ENCODE assay signal across 23 mouse cellular contexts in genomic region chr7:117564627-117565026, GRCm38 (mm10).
"Had no signal": no experiment of that assay in that cellular context is flagged by ENCODE, and none has a peak within 500 bp of the region (broad histone marks: within the 10 kb centered on the region; RNA-seq: fewer than 3 reads in every experiment).

No protein-coding gene starts in this region.

- ATAC-seq: forebrain, embryonic 13.5 days had no signal

- H3K9ac ChIP-seq: embryonic facial prominence, embryonic 12.5 days; embryonic facial prominence, embryonic 13.5 days; embryonic facial prominence, embryonic 15.5 days; forebrain, embryonic 12.5 days; forebrain, embryonic 13.5 days; forebrain, embryonic 15.5 days; forebrain, postnatal 0 days had no signal

- H3K36me3 ChIP-seq: embryonic facial prominence, embryonic 10.5 days; embryonic facial prominence, embryonic 12.5 days; embryonic facial prominence, embryonic 13.5 days; embryonic facial prominence, embryonic 15.5 days; forebrain, embryonic 15.5 days had no signal

- H3K27ac ChIP-seq: embryonic facial prominence, embryonic 10.5 days; embryonic facial prominence, embryonic 12.5 days; embryonic facial prominence, embryonic 13.5 days; embryonic facial prominence, embryonic 15.5 days; forebrain, embryonic 10.5 days; forebrain, embryonic 12.5 days; forebrain, embryonic 13.5 days; forebrain, embryonic 15.5 days; gastrocnemius, adult 2 months; heart, adult 2 months had no signal

- H3K4me2 ChIP-seq: embryonic facial prominence, embryonic 12.5 days; embryonic facial prominence, embryonic 13.5 days; embryonic facial prominence, embryonic 15.5 days; forebrain, embryonic 12.5 days; forebrain, embryonic 13.5 days; forebrain, embryonic 15.5 days had no signal

- H3K4me1 ChIP-seq: embryonic facial prominence, embryonic 12.5 days; embryonic facial prominence, embryonic 13.5 days; embryonic facial prominence, embryonic 15.5 days; forebrain, embryonic 10.5 days; forebrain, embryonic 12.5 days had no signal

- H3K4me3 ChIP-seq: embryonic facial prominence, embryonic 10.5 days; embryonic facial prominence, embryonic 12.5 days; embryonic facial prominence, embryonic 13.5 days; embryonic facial prominence, embryonic 15.5 days; erythroblast, embryonic 14.5 days; forebrain, embryonic 10.5 days; forebrain, embryonic 12.5 days; forebrain, embryonic 13.5 days; forebrain, embryonic 15.5 days; gastrocnemius, adult 2 months; heart, adult 2 months had no signal

- DNase-seq: cerebellum, adult 9-10 months; cerebellum, postnatal 10 days; cerebellum, postnatal 14 days; cerebellum, postnatal 25 days; cerebellum, postnatal 36 days; gastrocnemius, adult 2 months; gastrocnemius, postnatal 10 days; gastrocnemius, postnatal 14 days; gastrocnemius, postnatal 25 days; gastrocnemius, postnatal 36 days; heart, adult 11 months; heart, adult 18-20 months; heart, adult 2 months had no signal

- H3K27me3 ChIP-seq: embryonic facial prominence, embryonic 12.5 days; embryonic facial prominence, embryonic 13.5 days; embryonic facial prominence, embryonic 15.5 days; forebrain, embryonic 12.5 days; forebrain, embryonic 13.5 days; forebrain, embryonic 15.5 days had no signal

- H3K9me3 ChIP-seq: embryonic facial prominence, embryonic 10.5 days; embryonic facial prominence, embryonic 12.5 days; embryonic facial prominence, embryonic 13.5 days; embryonic facial prominence, embryonic 15.5 days; forebrain, embryonic 10.5 days; forebrain, embryonic 12.5 days; forebrain, embryonic 13.5 days; forebrain, embryonic 15.5 days had no signal
